Mouse (Mus musculus): ENCODE measurements at regions not wholly inside any gene's neighbourhood (a gene's known extent, or its start where the extent isn't known, plus 50 kb on each side); places are given as distances from the start of the nearest gene placed in this dataset.

DNA sequence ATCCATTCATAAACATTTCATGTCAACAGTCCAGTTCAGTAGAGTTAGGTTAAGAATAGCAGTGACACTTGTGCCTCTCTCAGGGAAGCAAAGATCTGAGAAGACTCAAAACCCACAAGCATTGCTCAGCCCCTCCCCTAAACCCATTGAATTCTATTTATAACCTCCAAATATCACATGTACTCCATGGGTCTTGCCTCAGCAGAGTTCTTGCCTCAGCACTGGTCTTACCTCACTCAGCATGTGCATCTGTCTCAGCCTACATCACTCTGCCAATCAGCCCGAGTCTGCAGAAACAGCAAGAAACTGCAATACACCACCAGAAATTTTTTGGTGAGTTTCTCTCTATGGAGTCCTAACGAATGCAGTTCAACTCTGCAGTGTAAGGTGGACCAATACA lies 478.8 kb upstream of the Vstm2b start:
- no peak for DNase-seq (ENCODE audit: low read depth, low spot score)

DNA sequence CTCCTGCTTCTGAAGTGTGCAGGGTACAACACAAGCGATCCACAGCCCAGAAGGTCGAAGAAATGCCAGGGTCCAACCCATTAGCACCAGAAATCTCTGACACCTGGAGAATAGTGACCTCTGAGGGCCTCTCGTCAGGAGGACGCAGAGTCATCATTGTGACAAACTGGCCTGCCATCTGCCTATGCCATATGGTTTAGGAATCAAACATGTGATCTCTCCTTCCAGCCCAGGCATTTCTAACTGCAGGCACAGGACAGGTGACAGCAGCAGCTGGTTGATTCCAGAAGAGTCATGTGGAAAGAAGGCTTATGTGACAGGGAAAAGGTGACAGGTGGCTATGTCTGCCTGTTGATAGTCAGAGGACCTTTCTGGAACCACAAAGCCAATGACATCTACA lies 476.0 kb upstream of the Vstm2b start:
- DNase-seq (ENCODE audit: low read depth, low spot score) = no peak

DNA sequence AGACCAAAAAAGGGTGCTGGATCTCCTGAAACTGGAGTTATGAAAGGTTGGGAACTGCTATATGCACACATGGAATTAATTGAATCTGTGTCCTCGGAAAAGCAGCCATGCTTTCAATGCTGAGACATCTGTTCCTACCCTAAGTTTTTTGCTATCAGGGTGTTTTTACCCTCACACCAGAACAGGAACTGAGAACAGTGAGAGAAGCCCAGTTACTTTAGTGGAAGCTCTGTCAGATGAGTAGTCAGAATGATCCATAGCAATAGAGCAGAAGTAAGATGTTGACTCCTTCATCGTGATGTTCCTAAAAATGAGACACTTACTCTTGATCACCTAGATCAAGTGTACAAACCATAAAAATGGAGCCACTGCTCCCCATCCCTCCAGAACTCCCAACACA lies 468.7 kb upstream of the Vstm2b start:
- no peak for DNase-seq (ENCODE audit: low read depth, low spot score)

DNA sequence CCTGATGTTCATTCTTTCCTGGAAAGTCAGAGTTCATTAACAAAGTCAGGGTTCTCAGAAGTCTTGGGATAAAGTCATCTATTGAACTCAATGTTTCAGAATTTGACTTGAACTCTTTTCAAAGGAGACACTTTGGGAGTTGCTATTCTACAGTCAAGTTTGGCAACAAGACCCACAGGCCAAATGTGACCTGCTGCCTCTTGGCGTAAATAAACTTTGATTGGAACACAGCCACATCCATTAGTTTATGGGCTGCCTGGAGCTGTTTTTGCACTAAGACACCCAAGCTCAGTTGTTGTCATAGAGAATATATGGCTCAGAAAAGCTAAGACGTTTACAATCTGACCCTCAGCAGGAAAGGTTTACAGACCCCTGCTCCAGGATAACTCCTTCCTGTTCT lies 464.2 kb upstream of the Vstm2b start:
- DNase-seq (ENCODE audit: low read depth, low spot score) = no peak

DNA sequence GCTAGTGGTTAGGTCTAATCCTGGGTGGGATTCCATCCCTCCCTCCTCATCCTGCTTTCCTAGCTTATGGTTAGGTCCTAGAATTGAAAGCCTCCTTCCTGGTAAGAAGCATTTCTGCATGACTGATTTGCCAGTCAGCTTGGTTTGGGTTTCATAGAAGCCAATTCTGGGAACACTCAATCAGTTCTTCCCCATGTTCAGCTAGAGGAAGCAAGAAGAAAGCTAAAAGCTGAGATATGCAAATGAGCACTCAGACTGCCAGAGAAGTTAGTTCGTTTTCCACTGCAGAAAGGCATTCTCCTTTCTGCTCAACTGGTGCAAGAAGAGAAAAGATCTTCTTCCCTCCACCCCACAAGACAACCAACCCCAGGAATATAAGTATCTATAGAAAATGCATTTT lies 457.0 kb upstream of the Vstm2b start:
- no peak for DNase-seq (ENCODE audit: low read depth, low spot score)

DNA sequence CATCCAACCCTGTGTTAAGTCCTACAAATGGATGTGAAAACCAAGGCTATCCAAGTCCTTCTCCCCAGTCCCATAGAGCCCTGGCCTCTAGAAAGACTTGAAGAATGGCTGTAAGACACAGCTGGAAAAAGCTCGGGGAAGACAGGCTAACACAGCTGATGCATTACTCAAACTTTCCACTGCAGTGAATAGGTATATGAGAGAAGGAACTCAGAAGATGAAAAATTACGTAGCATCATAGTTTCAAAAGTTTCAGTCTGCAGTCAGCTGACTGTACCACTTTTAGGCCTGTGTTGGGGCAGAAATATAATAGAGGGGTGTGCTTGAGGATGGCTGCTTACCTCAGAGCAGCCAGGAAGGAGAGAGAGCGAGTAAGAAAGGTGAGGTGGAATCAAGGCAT lies 456.3 kb upstream of the Vstm2b start:
- no peak for DNase-seq (ENCODE audit: low read depth, low spot score)

DNA sequence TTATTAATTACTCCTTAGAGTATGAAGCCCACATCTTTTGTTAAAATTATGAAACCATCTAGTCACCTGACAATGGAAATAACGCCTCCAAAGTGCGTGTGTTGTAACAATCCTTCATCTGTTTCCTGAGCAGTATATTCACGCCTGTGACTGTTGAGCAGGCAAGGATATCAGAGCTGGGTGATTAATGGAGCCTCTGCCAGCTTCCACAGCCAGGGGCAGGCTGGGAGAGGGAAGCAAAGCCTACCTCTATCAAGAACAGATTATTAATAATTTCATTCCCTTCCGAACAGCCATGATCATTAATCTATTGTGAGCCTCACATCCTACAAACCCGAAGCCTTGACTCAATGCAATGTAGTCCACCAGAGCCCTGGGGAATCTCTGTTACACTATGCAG lies 431.7 kb upstream of the Vstm2b start:
- no peak for DNase-seq (ENCODE audit: low read depth, low spot score)

DNA sequence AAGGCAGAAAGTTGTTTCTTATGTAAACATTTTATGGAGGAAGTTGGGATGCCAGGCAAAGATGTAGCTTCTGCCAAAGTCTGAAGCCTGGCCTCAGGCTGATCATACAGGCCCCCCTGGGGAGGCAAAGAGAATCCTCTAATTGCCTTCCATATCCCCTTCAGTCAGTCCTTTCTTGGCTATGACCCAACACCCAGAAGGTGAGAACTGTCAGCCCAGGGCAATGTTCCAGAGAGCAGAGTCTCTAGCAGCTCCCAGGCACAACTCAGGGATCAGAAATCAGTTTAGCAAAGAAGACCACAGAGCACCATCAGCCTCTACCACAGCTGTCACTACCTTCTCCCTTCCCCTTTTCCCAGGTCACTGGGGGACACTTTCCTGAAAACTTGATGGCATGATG lies 410.9 kb upstream of the Vstm2b start:
- DNase-seq (ENCODE audit: low read depth, low spot score) = no peak

DNA sequence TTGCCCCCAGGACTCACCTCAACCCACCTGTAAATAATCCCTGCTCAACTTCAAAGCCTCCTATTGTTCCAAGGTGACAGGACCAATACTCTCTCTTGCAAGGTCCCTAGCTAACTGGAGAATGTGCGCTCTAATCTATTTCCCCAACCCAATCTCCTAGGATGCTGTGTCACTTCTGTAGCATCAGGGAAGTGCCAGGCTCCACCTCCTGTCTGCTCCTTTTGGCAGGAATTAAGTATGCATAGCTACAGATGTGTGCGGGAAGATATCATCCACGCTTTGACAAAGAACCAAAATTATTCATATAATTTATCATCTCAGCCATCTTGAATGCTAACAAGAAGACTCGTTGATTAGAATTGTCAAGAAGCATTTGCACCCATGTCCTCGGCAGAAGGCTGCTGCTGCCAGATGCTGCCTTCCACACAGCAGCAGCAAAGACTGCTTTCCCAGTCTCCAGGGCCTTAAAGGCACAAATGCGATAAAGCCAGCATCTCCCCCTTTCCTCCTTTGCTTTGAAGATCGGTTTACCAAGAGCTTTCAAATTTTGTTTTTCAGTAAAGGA lies 375.3 kb upstream of the Vstm2b start:
- DNase-seq (ENCODE audit: low read depth, low spot score) = no peak

DNA sequence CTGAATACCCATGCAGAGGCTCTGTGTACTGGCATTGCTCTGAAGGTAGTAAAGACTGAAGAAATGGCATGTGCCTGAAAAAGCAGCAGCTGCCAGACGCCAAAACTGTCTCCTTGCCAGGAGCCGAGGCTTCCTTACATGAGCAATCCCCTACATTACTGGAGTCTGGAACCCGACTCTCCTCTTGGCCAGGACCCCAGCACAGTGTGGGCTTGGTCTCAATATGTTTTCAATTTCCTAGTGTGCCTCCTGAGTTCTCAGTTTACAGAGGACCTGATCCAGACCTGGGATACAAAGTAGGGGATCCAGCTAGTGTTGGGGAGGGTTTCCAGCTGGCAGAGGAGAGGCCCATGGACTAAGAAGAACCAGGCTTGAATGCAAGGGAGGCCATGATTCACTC lies 361.5 kb upstream of the Vstm2b start:
- DNase-seq (ENCODE audit: low read depth, low spot score) = no peak

DNA sequence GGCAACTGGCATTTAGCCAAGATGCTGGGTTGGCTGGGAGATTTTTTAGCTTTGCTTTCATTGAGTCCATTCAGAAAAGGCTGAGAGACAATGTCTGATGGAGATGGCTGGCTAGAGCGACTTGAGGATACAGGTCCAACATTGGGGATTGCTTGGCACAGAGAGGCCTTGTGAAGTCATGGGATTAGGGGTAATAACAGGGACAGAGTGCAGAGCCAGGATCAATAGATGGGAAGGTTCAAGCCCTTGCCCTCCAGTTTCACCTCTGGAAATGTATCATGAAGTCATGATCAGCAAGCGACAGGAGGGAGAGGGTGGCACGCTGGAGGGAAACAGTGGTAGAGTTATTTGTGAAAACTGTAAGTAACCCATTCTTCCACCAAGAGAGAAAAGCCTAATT lies 360.5 kb upstream of the Vstm2b start:
- no peak for DNase-seq (ENCODE audit: low read depth, low spot score)

DNA sequence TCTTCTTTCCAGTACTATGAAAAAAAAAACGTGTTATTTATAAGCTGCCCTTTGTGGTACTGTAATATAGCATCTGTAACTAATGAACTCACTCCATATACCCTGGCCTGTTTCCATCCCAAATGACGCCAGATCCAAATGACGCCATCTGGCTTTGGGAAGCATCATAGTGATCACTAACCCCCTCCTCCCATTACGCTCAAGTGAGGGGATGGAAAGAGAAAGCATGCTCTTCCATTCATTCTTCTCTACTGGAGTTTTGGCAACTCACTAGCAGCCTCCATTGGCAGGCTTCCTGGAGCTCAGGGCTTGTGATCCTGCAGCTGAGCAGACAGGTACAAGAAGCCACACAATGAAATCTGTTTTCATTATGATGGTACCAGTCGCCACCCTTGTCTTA lies 358.3 kb upstream of the Vstm2b start:
- DNase-seq (ENCODE audit: low read depth, low spot score) = no peak

DNA sequence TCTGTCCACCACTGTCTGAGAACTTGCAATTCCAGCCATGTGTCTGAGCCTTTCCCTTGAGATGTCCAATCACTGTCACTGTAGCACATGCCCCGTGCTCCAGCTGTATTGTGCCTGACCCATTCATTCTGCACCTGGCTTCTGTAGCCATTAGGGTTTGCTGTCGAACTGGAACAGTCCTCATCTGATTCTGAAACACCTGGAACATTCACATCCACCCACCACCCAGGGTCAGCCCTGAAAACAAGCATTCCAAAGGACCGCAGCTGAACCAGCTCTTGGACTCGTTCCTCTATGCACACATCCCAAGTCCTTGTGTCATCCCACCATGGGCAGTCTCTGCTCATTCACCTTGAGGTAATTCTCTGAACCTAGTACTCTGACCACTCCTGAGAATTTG lies 356.8 kb upstream of the Vstm2b start:
- DNase-seq (ENCODE audit: low read depth, low spot score) = no peak

DNA sequence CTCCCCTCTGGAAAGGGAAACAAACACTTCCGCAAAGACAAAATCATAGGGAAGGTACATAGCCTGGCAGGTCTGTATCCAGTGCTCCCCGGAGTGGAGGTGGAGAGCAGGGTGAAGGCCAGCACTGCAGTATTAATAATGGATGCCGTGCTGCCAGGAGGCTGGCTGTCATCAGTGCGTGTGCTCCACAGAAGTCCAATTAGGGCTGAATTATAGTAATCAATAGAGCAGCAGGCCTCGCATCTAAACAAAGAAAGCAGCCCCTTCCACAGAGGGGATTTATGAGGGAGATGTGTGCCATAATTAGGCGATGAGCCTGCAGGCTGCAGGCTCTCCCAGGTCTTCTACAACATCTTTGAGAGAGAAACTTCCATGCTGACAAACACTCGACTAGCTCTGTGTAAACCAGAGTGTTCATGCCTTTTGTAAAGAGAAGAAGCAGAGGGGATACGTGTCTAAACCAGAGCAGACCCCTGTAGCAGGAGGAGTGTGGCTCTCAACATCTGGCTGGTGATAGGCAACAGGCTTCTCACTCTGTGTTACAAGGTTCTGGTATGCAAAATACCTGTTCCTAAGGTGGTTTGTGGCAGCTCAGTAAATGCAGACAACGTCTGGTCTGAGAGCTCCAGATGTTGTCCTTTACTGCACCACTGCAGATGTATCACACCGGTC lies 334.5 kb upstream of the Vstm2b start:
- DNase-seq (ENCODE audit: low read depth, low spot score) = no peak

DNA sequence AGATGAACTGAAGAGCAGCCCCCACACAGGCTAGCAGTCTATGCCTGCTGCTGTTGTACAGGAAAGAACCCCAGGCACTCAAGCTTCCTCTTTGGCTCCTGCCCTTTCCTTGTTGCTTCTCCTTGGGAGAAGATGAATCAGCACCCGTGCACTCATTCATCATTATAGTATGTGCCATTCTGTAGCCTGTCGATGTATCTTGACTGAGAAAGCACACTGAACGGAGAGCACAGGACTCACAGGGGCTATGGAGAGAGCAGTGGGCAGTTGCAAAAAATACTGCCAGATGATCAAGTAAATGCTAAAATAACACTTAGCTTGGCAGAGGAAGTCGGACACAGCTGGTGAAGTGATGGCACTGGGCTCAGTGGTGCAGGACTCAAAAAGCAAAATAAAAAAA lies 322.2 kb upstream of the Vstm2b start:
- DNase-seq (ENCODE audit: low read depth, low spot score) = no peak

DNA sequence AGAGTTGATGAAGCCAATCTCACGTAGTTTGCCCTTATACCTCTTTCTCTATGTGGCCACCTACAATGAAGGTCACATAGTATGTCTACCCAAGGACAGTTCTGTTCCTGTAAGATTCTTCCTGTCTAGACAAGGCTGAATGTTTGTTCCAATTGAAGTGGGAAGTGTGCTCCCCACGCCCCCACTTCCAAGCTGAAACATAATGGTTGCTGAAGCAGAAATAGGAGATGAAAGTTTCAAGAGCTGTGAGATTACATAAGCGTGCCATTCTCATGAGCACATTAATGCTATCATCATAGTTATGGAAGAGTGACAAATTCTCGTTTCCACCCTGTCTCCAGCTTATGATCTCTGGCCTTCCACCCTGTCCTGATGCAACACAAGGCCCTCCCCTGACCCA lies 320.8 kb upstream of the Vstm2b start:
- DNase-seq (ENCODE audit: low read depth, low spot score) = no peak

DNA sequence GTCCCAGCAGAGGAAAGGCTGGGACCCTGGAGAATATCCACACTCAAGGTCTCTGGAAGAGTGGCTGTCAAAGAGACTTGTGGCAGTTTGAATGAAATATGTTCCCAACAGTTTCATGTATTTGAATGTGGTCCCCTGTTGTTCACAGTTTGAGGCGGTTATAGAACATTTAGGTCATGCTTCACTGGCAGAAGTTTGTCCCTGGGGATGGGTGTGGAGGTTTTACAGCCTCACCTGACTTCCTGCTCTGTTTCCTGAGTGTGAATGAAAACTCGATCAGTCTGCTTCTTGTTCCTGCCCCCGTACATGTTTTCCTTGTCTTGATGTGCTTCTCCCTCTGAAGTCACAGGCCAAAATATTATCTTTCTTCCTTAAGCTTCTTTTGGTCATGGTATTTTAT lies 277.4 kb upstream of the Vstm2b start:
- DNase-seq (ENCODE audit: low read depth, low spot score) = no peak

DNA sequence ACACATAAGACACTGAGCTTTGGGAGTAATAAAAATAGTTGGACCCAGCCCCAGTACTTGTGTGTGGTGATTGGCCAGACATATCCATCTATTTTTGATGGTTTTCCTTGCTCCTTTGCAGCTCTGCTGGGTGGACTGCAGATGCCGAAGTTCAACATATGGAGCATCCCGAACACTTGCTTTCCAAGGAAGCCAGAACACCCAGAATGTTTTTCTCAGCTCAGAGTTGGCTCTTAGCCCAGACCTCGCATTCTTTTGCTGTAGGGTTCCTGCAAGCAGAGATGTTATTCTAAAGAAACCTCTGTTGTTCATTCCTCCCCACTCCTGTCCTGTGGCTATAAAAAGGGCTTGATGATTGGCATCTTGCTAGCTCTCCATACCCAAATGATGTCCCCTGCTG lies 275.3 kb upstream of the Vstm2b start:
- DNase-seq (ENCODE audit: low read depth, low spot score) = no peak

DNA sequence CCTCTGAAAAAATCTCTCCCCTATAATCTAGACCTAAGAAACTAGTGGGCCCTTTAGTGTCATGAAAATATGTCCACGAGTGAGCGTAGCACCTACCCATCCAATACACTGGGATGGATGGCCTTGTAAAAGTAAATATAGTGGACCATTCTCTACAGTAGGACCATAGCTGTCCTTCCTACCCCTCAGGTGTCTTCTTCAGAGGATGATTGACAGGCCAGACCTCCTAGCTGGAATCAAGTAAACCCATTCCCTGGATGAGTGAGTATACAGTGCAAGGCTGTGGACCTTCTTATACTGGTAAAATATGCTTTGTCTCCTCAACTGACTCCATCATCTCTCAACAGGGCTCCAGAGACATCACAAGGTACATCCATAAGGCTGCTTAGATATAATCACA lies 274.8 kb upstream of the Vstm2b start:
- DNase-seq (ENCODE audit: low read depth, low spot score) = no peak

DNA sequence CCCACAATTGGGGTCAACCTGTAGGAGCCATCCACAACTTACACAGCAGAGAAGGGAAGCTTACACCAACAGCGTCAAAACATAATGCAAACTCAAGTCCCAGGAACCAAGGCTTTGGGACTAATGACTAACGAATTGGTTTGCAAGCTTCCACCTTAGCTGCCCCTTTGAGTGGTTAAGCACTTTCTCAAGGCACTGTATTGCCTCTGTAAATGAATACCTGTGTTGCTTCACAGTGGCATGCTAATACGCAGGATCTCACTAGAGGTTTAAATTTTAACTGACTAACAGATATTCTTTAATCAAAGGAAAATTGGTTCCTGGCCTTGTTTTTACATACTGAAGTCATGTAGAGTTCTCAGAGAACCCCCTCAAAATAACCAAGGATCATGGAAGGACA lies 261.8 kb upstream of the Vstm2b start:
- no peak for DNase-seq (ENCODE audit: low read depth, low spot score)

DNA sequence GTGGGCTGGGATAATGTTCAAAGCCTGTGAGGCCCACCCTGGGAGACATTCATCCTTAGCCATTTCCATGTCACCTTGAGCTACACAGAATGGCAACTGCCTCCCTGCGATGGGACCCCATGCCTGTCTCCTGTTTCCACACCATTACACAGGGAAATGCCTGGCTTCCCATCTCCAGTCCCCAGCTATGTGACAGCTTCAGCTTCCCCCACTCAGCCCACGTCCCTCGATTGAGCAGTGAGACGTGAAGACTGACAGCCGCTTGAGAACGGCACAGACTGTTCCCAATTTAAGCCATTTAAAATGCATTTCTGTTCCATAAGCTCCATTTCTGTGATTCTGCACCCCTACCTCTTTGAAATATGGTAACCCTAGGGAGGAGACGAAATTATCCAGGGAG lies 243.1 kb upstream of the Vstm2b start:
- DNase-seq (ENCODE audit: low read depth, low spot score) = no peak

DNA sequence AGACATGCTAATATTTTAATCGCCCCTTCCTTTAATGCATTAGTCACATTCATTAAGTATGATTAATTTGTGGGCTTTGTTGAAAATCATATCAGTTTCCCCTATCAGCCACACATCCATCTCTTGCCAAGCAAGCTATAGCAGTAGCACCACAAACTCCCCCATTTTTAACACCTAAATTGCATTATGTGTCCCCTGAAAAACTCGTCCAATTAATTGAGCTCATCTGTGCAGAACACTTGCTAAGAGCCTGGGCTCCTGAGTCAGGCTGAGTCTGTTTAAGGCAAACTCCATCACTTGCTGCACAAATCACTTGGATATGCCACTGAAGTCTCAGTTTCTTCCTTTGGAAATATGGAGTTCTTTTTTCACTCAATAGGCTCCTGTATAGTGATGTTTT lies 242.7 kb upstream of the Vstm2b start:
- DNase-seq (ENCODE audit: low read depth, low spot score) = no peak

DNA sequence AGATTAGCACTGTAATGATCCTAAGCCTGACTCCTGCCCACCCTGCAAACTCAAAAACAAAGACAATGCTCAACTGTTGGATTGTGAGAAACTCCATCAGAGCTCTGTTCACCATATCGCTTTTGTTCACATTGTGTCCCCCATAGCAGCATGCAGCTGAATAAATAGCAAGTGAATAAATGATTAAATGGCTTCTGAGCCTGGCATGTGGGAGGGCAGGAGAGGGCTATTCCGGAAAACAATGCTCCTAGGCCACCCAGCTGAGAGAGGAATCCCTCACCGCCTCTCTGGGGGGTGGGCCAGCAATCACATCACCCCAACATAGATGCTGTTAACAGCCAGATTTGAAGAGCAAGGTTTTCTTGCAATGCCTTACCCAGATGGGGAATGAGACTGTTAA lies 238.5 kb upstream of the Vstm2b start:
- no peak for DNase-seq (ENCODE audit: low read depth, low spot score)

DNA sequence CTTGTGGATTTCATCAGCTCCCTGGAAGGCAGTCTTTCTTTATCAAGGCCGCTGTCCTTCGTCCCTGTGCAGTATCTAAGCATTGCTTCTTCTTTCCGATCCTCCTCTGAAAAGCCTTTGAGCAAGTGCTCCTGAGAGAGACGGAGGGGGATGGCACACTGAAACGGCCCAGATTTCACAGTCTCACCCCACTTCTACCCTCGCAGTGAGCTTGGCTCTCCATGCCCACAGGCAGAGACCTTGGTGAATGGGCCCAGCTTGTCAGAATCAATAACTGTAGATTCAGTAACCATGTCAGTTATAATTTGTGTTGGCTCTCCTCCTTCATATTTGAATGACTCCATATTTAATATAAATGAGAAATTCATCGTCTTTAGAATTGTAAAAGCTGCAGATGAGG lies 234.3 kb upstream of the Vstm2b start:
- no peak for DNase-seq (ENCODE audit: low read depth, low spot score)
